Mouse (Mus musculus) left cerebral cortex, postnatal 10 days (tissue): ENCODE results near the gene Mrpl52. TPM values are rescaled to one million over a fixed set of nuclear protein-coding genes. Genes with fewer than 3 reads are reported as not detected.
A peak's percentile ranks its signal among the peaks of the same experiment; 100 is the strongest.

Experiments used
- DNase-seq, 2 experiments: peaks; one replicate each; pipeline ENCODE4 v3.0.0; 2021 to 2022; ENCODE audit warnings: low spot score in 2 of 2, mixed read lengths in 1 of 2; ENCODE audit errors: extremely low spot score in 1 of 2
- intact Hi-C: fragments of 180-260 bp; cut with DNase I; formaldehyde crosslinking; loops from one replicate; pipeline ENCODE4 v1.15.1; 2025
- total RNA-seq, 2 experiments: library from RNA; stranded (reverse); gene quantifications; 2 replicates each; pipeline ENCODE4 v1.2.3; 2021

The Mrpl52 gene
- total RNA-seq, 2 experiments from 2014 or later: 103 to 105 TPM

DNA sequence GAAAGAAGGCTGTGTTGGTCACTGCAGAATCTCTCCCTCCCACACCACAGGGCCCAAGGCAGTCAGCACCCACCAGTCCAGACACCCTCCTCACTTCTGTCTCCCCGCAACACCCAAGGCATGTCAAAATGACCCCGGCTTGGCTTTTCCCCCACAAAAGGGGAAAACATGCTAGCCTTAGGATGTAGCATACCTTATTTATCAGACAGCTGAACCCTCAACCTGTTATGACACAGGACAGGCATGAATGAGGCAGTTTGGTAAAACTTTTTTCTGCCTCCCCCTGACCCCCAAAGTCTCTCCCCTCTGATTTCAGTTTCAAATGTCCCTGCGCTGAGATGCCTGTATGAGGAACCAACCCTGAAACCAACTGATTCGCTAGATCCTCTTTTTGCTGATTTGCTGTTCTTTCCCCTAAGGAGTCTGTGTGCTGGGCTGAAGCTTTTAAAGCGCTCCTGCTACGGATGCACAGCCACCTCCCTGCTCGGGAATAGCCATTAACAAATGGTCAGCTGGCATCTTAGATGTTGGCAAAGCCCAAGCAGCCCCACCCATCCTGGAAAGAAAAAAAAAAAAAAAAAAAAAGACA lies 17.6 kb upstream of the Mrpl52 start:
- intact Hi-C loops: no loop called here
- DNase-seq: no peak

GRCm38 (mm10) chr14:54409980-54410810 lies 16.5 kb upstream of the Mrpl52 start:
- DNase-seq: no peak
- intact Hi-C loops: no loop called here

- DNase-seq: no peak
- intact Hi-C loops: no loop called here
Measured at GRCm38 (mm10) chr14:54412000-54412576, 14.6 kb upstream of the Mrpl52 start.

DNA sequence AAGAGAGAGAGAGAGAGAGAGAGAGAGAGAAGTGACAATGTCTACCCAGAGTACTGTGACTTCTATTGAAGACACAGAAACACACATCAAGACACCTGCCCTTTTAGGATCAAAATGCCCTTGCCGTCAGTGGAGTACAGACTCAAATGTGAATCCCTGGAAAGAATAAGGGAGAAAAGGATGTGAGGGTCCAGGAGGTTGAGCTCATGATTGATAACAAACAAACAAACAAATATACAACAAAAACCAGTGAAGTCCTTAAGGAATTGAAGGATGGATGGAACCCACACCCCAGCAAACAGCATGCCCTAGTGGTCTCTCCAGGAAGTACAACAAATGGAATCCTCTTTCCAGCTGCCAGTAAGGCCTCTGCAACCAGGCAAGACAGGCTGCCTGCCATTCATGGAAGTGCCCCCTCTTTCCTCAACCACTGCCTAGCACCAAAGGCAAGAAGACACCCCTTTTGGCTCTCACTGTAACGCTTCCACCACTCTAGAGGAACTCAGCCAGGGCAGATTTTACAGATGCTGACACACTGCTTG lies 14.0 kb upstream of the Mrpl52 start:
- intact Hi-C loops: no loop called here

GRCm38 (mm10) chr14:54413877-54414700 lies 12.6 kb upstream of the Mrpl52 start:
- intact Hi-C loops: no loop called here
- DNase-seq: peak in 1 of 2 experiments; percentile 60

More for the DNA sequence above, 14.0 kb upstream of the Mrpl52 start:
- peak in 1 of 2 experiments; percentile 58 for DNase-seq

DNA sequence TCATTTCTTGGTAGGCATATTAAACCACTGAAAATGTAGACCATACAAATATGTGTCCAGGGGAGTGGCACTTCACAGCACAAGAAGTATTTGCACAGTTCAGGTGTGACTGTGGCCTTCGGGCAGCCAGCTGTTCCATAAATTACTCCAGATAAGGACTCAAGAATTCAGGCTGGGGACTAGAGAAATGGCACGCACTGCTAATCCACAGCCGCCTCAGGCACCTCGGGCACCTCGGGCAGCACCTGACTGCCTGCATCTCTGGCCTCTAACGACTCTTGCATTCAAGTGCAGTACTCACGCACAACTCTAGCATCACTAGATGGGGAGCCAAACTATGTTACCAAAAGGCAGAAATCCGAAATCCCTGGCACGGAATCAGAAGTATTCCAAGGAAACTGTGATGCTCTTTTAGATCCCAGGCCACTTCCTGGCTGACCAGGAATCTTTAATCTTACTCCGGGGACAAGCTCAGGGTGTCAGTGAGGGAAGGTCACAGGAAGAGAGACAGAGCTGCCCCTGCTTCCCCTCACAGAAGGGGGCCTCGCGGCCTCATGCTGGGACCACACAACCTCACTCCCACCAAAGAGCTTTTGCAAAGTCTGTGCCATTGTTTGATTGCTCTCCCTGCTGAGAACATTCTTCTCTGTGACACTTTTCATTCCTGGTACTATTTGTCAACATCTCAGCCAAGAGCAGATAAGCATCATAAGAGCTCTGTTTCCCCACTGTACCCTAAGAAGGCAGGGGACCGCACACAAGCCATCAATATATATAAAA lies 11.3 kb upstream of the Mrpl52 start:
- DNase-seq: no peak
- intact Hi-C loops: loop anchor here (5.0 kb wide), 1 partner anchor 523 kb away; no protein-coding TSS in a partner anchor

DNA sequence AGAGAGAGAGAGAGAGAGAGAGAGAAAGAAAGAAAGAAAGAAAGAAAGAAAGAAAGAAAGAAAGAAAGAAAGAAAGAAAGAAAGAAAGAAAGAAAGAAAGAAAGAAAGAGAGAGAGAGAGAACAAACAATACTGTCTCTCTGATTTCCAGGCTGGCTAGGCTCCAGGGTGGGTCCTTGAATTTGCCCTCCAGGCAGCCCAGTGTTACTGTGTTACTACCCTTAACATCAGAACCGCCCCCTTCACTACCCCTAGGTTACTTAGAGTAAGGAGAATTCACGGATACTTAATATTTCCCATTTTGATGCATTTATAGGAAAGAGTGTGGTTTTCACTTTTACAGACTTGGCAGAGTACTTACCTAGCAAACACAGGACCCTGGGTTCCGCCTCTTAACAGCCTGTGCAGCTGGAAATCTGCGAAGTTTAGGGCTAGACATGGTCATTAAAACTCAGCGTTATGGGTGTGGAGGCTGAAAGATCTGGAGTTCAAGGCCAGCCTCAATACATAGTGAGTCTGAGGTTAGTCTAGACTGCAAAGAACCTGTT lies 10.4 kb upstream of the Mrpl52 start:
- no peak for DNase-seq
- intact Hi-C loops: loop anchor here (5.0 kb wide), 1 partner anchor 524 kb away; no protein-coding TSS in a partner anchor

- intact Hi-C loops: loop anchor here (5.0 kb wide), 1 partner anchor 525 kb away; no protein-coding TSS in a partner anchor
- no peak for DNase-seq
Measured at GRCm38 (mm10) chr14:54416830-54417229, 9.9 kb upstream of the Mrpl52 start.

DNA sequence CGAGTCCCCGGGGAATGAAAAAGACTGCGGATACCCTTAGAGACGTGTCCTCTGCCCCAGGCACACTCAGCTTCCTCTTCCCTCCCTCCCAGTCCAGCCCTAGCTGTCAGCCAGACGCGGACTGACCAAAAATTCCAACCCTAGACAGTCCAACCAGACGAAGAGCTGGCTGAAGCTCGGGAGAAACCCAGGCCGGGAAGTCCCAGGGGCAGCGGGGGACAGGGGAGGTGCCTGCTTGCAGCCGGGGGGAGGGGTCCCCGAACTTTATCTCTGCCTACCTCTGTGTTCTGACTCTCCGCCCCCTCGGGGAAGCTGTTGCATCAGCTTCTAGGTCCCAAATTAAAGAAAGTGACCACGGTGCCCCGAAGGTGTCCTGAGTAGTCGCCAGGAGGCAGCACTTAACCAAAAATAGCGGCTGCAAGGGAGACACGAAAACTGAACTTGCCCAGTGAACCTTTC lies 9.1 kb upstream of the Mrpl52 start, which contains the start of gene Slc7a7:
Slc7a7 (minus strand) TSS at position 158 of the 459 bp plus-strand sequence.
- DNase-seq: no peak
- intact Hi-C loops: loop anchor here (5.0 kb wide), 1 partner anchor 525 kb away; no protein-coding TSS in a partner anchor

DNA sequence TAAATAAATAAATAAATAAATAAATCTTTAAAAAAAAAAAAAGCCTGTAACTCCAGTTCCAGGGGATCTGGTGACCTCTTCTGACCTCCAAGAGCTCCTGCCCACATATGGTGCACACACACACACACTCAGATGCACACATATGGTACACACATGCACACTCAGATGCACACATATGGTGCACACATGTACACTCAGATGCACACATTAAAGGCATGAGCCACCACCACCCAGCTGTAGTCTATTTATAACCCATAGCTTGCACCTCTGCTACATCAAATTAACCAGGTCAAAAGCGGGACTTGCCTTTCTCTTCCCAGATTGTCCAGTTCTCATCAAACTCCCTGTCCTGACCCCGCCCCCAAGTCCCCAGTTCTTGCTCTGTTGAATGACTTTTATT lies 5.7 kb upstream of the Mrpl52 start:
- intact Hi-C loops: loop anchor here (10.0 kb wide), 1 partner anchor 356 kb away; no protein-coding TSS in a partner anchor
- DNase-seq: no peak

GRCm38 (mm10) chr14:54423406-54423805 lies 3.3 kb upstream of the Mrpl52 start:
- intact Hi-C loops: loop anchor here (10.0 kb wide), 1 partner anchor 359 kb away; no protein-coding TSS in a partner anchor
- no peak for DNase-seq

DNA sequence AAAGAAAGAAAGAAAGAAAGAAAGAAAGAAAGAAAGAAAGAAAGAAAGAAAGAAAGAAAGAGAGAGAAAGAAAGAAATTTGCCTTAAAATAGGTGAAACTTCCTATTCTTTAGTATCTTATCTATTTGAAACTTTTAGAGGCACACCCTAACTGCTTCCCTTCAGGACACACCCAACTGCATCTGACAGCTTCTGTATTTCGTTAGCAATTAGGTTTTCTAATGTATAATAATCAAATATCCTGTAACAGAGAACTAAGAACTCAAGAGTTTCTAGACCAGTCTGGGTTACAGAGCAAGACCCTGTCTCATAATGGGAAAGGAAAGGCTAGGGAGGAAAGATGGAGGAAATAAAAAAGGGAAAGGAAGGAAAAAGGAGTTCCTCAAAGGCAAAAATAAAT lies 2.1 kb upstream of the Mrpl52 start:
- intact Hi-C loops: loop anchor here (10.0 kb wide), 1 partner anchor 360 kb away; no protein-coding TSS in a partner anchor
- no peak for DNase-seq

- intact Hi-C loops: loop anchor here (10.0 kb wide), 1 partner anchor 361 kb away; no protein-coding TSS in a partner anchor
- no peak for DNase-seq
Measured at GRCm38 (mm10) chr14:54425540-54425939, 1.2 kb upstream of the Mrpl52 start.

- intact Hi-C loops: loop anchor here (2.0 to 10.0 kb wide), 2 partner anchors 23 to 361 kb away; no protein-coding TSS in a partner anchor
- no peak for DNase-seq
Measured at GRCm38 (mm10) chr14:54426003-54426688, 563 bp upstream of the Mrpl52 start.

DNA sequence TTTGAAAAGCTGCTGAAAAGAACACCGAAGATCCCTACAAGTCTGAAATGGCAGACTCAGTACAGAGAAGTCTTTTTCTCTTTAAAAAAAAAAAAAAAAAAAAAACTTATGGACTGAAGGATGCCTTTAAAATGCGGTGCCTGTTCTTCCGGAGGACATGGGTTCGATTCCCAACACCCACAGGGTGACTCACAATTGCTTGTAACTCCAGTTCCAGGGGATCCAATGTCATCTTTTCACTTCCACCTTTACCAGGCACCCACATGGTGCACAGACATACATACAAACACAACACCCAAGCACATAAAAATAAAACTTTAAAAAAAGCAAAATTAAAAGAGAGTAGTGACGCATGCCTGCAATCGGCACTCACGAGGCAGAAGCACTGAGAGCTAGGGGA lies 987 bp downstream of the Mrpl52 start:
- DNase-seq: no peak
- intact Hi-C loops: loop anchor here (2.0 to 10.0 kb wide), 2 partner anchors 21 to 363 kb away; no protein-coding TSS in a partner anchor

- DNase-seq: no peak
Measured at GRCm38 (mm10) chr14:54428421-54428820, 1.7 kb downstream of the Mrpl52 start.

More at GRCm38 (mm10) chr14:54428421-54428820, 1.7 kb downstream of the Mrpl52 start:
- intact Hi-C loops: loop anchor here (10.0 kb wide), 1 partner anchor 364 kb away; no protein-coding TSS in a partner anchor
